Mouse (Mus musculus) megakaryocyte progenitor cell, adult 5-6 weeks (primary cell): Measurements from ENCODE around the gene Epb41. TPM values are rescaled to one million over a fixed set of nuclear protein-coding genes. Genes with fewer than 3 reads are reported as not detected.
A peak's percentile ranks its signal among the peaks of the same experiment; 100 is the strongest.

Source experiments
- ATAC-seq: replicated peaks from 2 replicates; pipeline ENCODE4 v1.8.0; 2016; ENCODE audit warnings: mild to moderate bottlenecking, moderate TSS enrichment, inconsistent platforms; ENCODE audit not compliant: poor library complexity
- total RNA-seq, 2 experiments: library from RNA; stranded (forward) in 1 of 2; stranded (reverse) in 1 of 2; fragments of 157-497, 149-512 nt in 1 of 2; fragments of 200-1000 nt in 1 of 2; gene quantifications; 2 replicates each; pipeline versions ENCODE4 v1.2.3 to v1.2.4; 2015 to 2017

The Epb41 gene
- total RNA-seq, 2 experiments from 2014 or later: 49.7 to 53.5 TPM

DNA sequence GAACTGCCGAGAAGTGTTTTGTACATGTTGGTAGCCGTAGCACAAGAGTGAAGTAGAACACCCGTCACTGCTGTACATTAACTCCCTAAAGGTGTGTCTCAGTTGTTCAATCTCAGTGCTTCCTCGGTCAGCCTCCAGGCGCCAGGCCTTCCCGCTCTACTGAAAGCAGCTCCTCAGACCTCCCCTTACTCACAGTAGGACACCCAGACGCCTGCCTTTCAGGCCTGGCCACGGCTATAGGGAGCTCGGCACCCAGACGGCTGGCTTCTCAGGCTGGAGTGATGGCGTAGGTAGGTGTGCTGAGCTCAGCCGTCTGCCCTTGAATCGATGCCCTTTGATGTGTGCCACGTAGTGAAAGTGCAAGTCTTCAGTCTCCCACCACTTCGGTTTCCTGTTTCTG is 174.0 kb downstream of the Epb41 start:
- no peak for ATAC-seq

DNA sequence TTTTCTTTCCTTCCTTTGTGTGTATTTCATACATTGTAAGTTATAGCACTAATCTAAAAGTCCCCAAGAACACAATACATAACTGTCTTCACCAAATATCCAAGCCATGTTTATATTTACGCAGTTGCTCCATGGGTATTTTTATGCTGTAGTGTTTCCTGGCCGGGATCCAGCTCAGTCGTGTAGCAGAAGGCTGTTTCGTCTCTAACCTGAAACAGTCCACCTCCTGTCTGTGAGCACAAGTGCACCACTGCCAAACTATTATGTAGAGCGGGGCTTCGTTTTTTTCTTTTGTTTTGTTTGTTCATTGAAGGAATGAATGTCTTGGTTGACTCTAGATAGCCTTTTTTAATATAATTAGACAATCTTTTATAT is 176.0 kb downstream of the Epb41 start:
- ATAC-seq: no peak

DNA sequence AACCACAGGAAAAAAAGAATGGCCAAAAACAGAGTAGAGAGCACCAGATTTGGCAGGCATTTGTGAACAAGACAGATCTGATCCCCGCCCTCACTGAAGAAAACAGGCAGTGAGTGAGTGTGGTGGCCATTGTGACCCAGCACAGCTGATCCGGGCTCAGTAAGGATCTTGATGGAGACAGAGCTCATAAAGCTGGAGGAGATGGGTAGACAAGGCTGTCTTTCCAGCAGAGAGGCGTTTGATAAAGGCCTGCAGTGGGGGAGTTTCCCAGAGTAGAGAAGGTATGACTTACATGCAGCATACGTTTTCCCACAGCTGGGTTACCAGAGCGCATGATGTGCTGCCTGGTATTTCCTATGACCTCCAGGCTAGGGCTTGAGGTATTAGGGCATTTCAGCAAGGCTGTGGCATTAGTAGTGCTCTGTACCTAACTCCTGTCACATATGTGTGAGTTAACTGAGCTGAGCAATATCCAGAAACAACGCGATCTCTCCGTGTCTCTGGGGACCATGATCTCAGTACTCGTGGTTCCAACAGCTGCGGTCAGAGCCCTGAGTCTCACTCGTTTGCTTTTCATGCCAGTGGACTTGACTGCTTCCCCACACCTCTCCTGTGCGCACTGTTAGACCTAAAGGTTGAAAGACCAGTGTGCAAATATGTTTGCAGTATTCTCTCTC is 176.5 kb downstream of the Epb41 start:
- no peak for ATAC-seq

DNA sequence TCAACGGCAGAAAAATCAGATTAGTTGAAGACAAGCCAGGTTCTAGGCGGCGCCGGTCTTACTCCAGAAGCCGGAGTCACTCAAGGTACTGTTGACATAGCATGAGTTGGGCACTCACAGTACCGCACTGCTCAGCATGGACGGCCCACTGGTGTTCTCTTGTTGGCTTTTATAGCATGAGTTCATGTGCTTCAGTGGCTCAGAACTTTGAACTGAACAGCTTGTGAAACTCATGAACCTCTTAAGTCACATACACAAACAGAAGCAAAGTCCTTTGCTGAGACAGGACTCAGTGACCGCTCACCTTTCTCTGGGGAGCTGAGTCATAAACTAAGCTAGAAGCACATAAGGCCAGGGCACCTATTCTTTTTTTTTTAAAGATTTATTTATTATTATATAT is 177.3 kb downstream of the Epb41 start:
- no peak for ATAC-seq

DNA sequence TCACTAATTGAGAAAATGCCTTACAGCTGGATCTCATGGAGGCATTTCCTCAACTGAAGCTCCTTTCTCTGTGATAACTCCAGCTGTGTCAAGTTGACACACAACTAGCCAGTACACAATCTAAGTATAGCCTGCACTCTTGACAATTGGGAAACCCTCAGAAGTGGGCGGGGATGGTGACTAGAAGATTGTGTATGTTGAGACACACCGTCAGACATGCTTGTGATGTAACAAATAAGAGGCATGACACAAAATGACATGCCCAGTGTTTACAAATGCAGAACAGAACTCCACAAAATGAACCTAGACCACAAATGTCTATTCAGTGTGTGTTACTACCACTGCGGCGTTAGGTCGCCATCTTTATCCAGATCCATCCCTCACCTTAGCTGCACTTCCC is 178.0 kb downstream of the Epb41 start:
- ATAC-seq: peak; percentile 20; the same call in 1 of the 2 replicates

GRCm38 (mm10) chr4:131890692-131891091 is 184.4 kb downstream of the Epb41 start:
- ATAC-seq: no peak

GRCm38 (mm10) chr4:131888564-131888963 is 186.6 kb downstream of the Epb41 start:
- ATAC-seq: peak; percentile 61

GRCm38 (mm10) chr4:131885376-131885775 is 189.7 kb downstream of the Epb41 start:
- ATAC-seq: no peak

- ATAC-seq: no peak
Measured at GRCm38 (mm10) chr4:131883571-131883970, 191.6 kb downstream of the Epb41 start.

- ATAC-seq: no peak
Measured at GRCm38 (mm10) chr4:131881306-131881705, 193.8 kb downstream of the Epb41 start.

GRCm38 (mm10) chr4:131879692-131880091 is 195.4 kb downstream of the Epb41 start:
- no peak for ATAC-seq

- ATAC-seq: no peak
Measured at GRCm38 (mm10) chr4:131876836-131877235, 198.3 kb downstream of the Epb41 start.

- ATAC-seq: no peak
Measured at GRCm38 (mm10) chr4:131875242-131875641, 199.9 kb downstream of the Epb41 start.

- no peak for ATAC-seq
Measured at GRCm38 (mm10) chr4:131874567-131874966, 200.6 kb downstream of the Epb41 start.

DNA sequence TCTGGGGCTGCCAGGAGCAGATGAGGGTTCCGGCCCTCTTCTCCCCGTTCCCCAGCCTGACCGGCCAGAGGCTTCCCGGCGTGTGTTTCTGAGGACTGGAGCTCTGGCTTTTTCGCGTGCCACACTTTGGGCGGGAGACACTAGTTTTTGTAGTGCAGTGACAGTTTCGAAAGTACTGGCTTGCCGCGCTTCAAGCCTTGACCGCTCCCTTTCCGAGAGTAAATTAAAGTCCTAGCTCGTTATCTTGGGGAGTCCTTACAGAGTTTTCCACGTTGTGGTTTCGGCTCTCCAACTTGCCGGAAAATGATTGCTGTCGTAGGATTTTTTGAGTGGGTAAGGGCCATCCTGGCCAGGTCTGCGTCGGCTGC is 201.0 kb downstream of the Epb41 start:
- ATAC-seq: peak; percentile 17

Other genes starting within 250 kb of the Epb41 start
- gene Ptpru, start 237.0 kb downstream of the Epb41 start, total RNA-seq (2015): 11.2 and 16.7 TPM in 2 replicates
- 3.4 and 4.0 TPM in 2 replicates for gene Ptpru, start 237.0 kb downstream of the Epb41 start, total RNA-seq (2017)
- gene Mecr, start 231.9 kb downstream of the Epb41 start, total RNA-seq (2015): 32.5 and 41.9 TPM in 2 replicates
- gene Mecr, start 231.9 kb downstream of the Epb41 start, total RNA-seq (2017): 26.0 and 43.0 TPM in 2 replicates
- gene Srsf4, start 201.7 kb downstream of the Epb41 start, total RNA-seq (2015): 36.1 and 42.4 TPM in 2 replicates
- gene Srsf4, start 201.7 kb downstream of the Epb41 start, total RNA-seq (2017): 58.2 and 86.6 TPM in 2 replicates
- gene Tmem200b, start 153.6 kb downstream of the Epb41 start, total RNA-seq (2015): not detected in 2 replicates
- not detected in 2 replicates for gene Tmem200b, start 153.6 kb downstream of the Epb41 start, total RNA-seq (2017)
- 0.07 and 0.34 TPM in 2 replicates for gene Gm10300, start 624 bp downstream of the Epb41 start, total RNA-seq (2015)
- 0.50 and 0.61 TPM in 2 replicates for gene Gm10300, start 624 bp downstream of the Epb41 start, total RNA-seq (2017)
- not detected in 2 replicates for gene Oprd1, start 69.2 kb upstream of the Epb41 start, total RNA-seq (2015)
- not detected in 2 replicates for gene Oprd1, start 69.2 kb upstream of the Epb41 start, total RNA-seq (2017)
- 64.7 and 66.5 TPM in 2 replicates for gene Ythdf2, start 137.0 kb upstream of the Epb41 start, total RNA-seq (2015)
- gene Ythdf2, start 137.0 kb upstream of the Epb41 start, total RNA-seq (2017): 64.0 and 69.7 TPM in 2 replicates
- 13.9 and 14.3 TPM in 2 replicates for gene Gmeb1, start 186.3 kb upstream of the Epb41 start, total RNA-seq (2015)
- 18.7 and 29.3 TPM in 2 replicates for gene Gmeb1, start 186.3 kb upstream of the Epb41 start, total RNA-seq (2017)
- gene Taf12, start 199.1 kb upstream of the Epb41 start, total RNA-seq (2015): 40.5 and 42.1 TPM in 2 replicates
- gene Taf12, start 199.1 kb upstream of the Epb41 start, total RNA-seq (2017): 34.1 and 72.2 TPM in 2 replicates
- not detected in 2 replicates for gene Rab42, start 228.1 kb upstream of the Epb41 start, total RNA-seq (2015)
- gene Rab42, start 228.1 kb upstream of the Epb41 start, total RNA-seq (2017): 1.0 and 1.3 TPM in 2 replicates